Mouse (Mus musculus): Measurements from ENCODE around the gene Gm17416. TPM values are rescaled to one million over a fixed set of nuclear protein-coding genes. Genes with fewer than 3 reads are reported as not detected.

Gm17416 gene
- polyA plus RNA-seq, 1 experiment, result not detected

DNA sequence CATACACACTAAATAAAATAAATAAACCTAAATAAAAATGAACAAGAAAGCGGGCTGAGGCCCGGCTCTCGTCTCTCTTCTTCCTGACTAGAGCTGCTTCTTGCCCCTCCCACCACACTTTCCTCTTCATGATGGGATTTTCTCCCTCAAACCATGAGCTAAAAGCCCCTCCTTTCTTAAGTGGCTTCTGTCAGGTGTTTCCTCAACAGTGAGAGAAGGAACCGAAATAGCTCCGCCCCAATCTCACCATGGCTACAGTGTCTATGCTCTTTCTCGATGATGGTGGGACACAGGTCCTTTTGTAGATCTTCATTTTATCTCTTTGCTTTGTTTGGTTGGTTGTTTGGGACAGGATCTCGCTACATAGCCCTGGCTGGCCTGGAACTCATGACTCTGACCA, 12.5 kb upstream of the Gm17416 start:
- TF ChIP-seq POLR2A (IDR thresholded peaks at IDR 0.05; ENCODE audit: borderline replicate concordance, control insufficient read depth, low read depth, low read length), result no peak
- 26% methylated on average over 7 of the region's 7 CpGs for WGBS
- no peak overlapping the region for H3K27ac ChIP-seq (ENCODE audit: control insufficient read depth, insufficient read depth, low read depth, low read length, poor library complexity)
- no peaks in the 10 kb centered on the region for H3K4me1 ChIP-seq (ENCODE audit: control insufficient read depth, insufficient read depth, low read length)
- H3K4me3 ChIP-seq (replicated peaks; ENCODE audit: control insufficient read depth, low read depth, low read length), result no peak overlapping the region

DNA sequence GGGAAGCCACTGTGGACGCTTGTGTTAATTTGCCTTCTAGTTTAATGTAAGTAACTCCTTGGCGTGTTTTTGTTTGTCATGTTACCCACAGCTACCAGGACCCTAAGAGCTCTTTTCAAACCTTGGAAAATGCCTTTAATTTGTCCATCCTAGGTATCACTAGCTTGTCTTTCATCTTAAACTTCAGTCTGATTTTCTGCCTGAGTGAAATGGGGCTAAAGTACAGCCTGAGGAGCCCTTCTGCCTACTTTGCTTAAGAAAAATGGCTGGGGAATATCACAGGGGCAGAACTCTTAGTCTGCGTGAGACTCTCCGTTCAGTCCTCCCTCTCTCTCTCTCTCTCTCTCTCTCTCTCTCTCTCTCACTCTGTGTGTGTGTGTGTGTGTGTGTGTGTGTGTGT, 743 bp downstream of the Gm17416 start:
- 68% methylated on average over 4 of the region's 4 CpGs for WGBS
- TF ChIP-seq CTCF (IDR thresholded peaks at IDR 0.05; ENCODE audit: control insufficient read depth, insufficient read depth, low read length), result no peak
- no peak for TF ChIP-seq POLR2A (IDR thresholded peaks at IDR 0.05; ENCODE audit: borderline replicate concordance, control insufficient read depth, low read depth, low read length)
- Histone ChIP-seq H3K4me3 (replicated peaks; ENCODE audit: control insufficient read depth, low read depth, low read length) (no peak overlapping the region), H3K4me1 (ENCODE audit: control insufficient read depth, insufficient read depth, low read length) (no peaks in the 10 kb centered on the region), H3K27ac (ENCODE audit: control insufficient read depth, insufficient read depth, low read depth, low read length, poor library complexity) (no peak overlapping the region)

DNA sequence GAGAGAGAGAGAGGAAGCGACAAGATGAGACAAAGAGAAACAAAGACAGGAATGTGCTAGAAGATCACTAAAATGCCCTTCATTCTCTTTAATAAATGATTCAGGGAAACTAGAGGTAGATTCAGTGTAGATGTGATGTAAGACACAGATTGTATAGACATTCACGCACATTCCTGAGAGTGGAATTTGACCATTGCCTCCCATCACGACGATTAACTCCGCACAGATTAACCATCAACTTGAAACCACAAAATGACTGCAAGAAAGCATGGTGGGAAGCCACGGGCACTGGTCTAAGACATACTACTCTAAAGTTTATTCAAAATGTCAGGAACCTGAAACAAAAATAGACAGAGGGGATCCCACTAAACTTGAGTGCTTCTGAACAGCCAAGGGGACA, 1.2 kb downstream of the Gm17416 start:
- TF ChIP-seq POLR2A (IDR thresholded peaks at IDR 0.05; ENCODE audit: borderline replicate concordance, control insufficient read depth, low read depth, low read length), result no peak
- no peak for TF ChIP-seq CTCF (IDR thresholded peaks at IDR 0.05; ENCODE audit: control insufficient read depth, insufficient read depth, low read length)
- H3K4me1 ChIP-seq (ENCODE audit: control insufficient read depth, insufficient read depth, low read length), result no peaks in the 10 kb centered on the region
- H3K27ac ChIP-seq (ENCODE audit: control insufficient read depth, insufficient read depth, low read depth, low read length, poor library complexity), result no peak overlapping the region
- no peak overlapping the region for H3K4me3 ChIP-seq (replicated peaks; ENCODE audit: control insufficient read depth, low read depth, low read length)
- WGBS, result 54% methylated on average over 6 of the region's 6 CpGs

DNA sequence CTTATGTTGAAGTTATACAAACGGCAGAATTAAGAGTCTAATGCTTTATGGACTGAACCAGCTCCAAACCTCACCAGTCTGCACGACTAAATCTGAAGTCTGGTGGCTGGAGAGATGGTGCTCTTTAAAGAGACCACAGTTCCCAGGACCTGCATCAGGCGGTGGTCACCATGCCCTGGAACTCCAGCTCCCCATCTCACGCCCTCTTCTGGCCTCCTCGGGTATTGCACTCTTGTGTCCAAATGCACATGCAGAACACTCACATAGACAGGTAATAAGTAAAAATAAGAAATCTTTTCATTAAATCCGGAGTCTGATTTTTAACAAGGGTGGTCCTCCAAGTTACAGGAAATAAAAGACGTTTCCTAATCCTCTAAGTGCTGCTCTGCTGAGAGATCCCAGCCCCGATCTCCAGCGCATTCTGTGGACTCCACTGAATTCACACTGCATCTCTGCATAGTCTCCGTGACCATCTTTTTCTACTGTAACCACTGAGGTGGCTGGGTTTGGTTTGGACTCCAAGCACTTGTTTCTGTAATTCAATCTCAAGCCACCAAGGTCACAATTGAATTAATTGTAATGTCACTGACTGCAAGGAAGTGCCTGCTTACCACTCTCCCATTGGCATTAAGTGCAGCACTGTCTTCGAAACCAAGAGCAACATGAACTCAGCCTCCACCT, 3.1 kb downstream of the Gm17416 start, which contains the start of gene Defb21:
Gene Defb21, plus strand, starts transcription at position 631 of the 681 bp plus-strand sequence.
- 58% methylated on average over 11 of the region's 11 CpGs for WGBS
- no peak for TF ChIP-seq POLR2A (IDR thresholded peaks at IDR 0.05; ENCODE audit: borderline replicate concordance, control insufficient read depth, low read depth, low read length)
- peak; percentile 45 for TF ChIP-seq CTCF (IDR thresholded peaks at IDR 0.05; ENCODE audit: control insufficient read depth, insufficient read depth, low read length)
- no peak within 1 kb of the TSS for H3K27ac ChIP-seq (ENCODE audit: control insufficient read depth, insufficient read depth, low read depth, low read length, poor library complexity)
- H3K4me1 ChIP-seq (ENCODE audit: control insufficient read depth, insufficient read depth, low read length), result no peaks in the 10 kb centered on the region
- H3K4me3 ChIP-seq (replicated peaks; ENCODE audit: control insufficient read depth, low read depth, low read length), result no peak within 1 kb of the TSS

DNA sequence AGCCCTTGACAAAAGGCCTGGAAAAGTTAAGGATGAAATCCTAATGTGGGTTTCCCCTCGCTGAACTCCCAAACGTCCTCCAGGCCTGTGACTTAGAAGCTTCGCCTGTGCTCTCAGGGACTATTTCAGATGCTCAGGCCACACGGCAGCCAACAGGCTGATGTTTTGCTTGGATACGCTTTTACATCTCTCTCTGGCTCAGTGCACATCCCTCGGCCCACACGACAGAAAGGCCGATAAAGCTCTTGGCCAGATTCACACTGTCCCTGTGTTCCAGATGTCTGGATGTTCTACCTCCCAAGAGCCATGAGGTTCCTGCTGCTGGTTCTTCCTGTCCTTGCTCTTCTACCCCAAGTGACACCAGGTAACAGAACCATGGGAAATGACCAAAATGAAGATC, 4.3 kb downstream of the Gm17416 start:
- no peak for TF ChIP-seq POLR2A (IDR thresholded peaks at IDR 0.05; ENCODE audit: borderline replicate concordance, control insufficient read depth, low read depth, low read length)
- TF ChIP-seq CTCF (IDR thresholded peaks at IDR 0.05; ENCODE audit: control insufficient read depth, insufficient read depth, low read length), result no peak
- no peak overlapping the region for H3K4me3 ChIP-seq (replicated peaks; ENCODE audit: control insufficient read depth, low read depth, low read length)
- no peaks in the 10 kb centered on the region for H3K4me1 ChIP-seq (ENCODE audit: control insufficient read depth, insufficient read depth, low read length)
- WGBS, result 84% methylated on average over 8 of the region's 8 CpGs
- no peak overlapping the region for H3K27ac ChIP-seq (ENCODE audit: control insufficient read depth, insufficient read depth, low read depth, low read length, poor library complexity)

DNA sequence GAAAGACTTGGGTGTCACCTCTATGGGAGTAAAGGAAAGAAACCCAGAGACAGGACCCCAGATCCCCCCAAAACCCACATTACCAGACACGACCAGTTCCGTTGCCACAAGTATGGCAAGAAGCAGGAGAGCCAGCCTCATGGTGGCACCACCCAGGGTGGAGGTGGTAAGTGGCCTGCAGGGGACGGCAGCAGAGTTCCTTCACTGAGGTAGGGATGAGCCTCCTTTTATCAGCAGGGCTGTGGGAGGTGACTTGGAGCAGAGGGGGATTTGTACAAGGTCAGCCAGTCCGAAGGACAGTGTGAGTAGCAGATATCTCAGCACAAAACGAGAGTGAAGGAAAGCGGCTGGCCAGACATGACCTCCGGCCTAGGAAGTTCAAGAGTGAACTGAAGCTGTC, 11.0 kb downstream of the Gm17416 start, which contains the start of gene Defb19:
Gene Defb19, minus strand, starts transcription at position 206 of the 400 bp plus-strand sequence.
- no peak within 1 kb of the TSS for H3K27ac ChIP-seq (ENCODE audit: control insufficient read depth, insufficient read depth, low read depth, low read length, poor library complexity)
- TF ChIP-seq CTCF (IDR thresholded peaks at IDR 0.05; ENCODE audit: control insufficient read depth, insufficient read depth, low read length) (no peak), POLR2A (IDR thresholded peaks at IDR 0.05; ENCODE audit: borderline replicate concordance, control insufficient read depth, low read depth, low read length) (no peak)
- no peak within 1 kb of the TSS for H3K4me3 ChIP-seq (replicated peaks; ENCODE audit: control insufficient read depth, low read depth, low read length)
- no peaks in the 10 kb centered on the region for H3K4me1 ChIP-seq (ENCODE audit: control insufficient read depth, insufficient read depth, low read length)
- 80% methylated on average over 7 of the region's 7 CpGs for WGBS

DNA sequence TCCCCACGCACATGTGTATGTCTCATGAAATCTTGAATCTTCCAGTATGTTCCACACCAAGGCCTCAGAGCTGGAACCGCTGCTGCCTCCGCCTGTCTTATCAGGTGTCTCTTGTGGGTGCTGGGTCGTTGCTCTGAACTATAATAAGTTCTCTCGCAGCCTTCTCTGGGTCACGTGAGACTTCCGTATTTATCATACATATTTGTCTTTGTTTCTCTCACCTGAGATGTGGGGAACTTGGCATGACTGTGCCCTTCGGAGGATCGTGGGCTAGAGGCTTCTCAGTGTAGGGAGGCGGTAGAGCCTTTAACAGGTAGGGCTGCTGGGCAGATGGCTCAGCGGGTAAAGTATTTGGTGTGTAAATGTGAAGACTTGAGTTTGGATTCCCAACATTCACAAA, 11.5 kb downstream of the Gm17416 start:
- TF ChIP-seq POLR2A (IDR thresholded peaks at IDR 0.05; ENCODE audit: borderline replicate concordance, control insufficient read depth, low read depth, low read length) (no peak), CTCF (IDR thresholded peaks at IDR 0.05; ENCODE audit: control insufficient read depth, insufficient read depth, low read length) (no peak)
- 77% methylated on average over 11 of the region's 11 CpGs for WGBS
- H3K4me3 ChIP-seq (replicated peaks; ENCODE audit: control insufficient read depth, low read depth, low read length), result no peak overlapping the region

DNA sequence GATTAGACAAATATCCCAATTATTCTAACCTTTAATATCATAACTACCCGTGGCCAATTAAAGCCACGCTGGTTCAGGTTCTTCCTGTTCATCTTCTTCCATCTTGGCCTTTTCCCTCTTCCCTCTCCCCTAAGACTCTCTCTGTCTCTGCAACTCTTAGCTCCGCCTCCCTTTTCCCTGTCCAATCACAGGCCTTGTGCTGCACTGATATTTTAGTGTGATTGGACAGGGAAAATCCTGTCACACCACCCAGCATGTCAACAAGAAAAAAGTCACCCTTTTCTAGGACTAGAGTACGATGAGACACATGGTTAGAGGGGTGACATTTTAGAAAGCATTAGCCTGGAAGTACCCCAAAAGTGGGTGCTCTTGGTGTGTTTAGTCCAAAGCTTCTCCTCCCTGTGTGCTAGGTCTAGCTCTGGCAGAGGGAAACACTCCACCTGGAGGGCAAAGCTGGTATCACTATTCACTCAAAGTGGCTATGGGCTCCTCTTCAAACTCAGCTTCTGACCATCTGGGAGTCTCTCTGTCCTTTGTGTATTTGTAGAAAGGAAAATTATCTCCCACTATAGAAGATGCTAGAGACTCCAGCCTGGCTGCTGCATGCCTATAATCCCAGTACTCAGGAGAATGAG, 17.9 kb downstream of the Gm17416 start:
- WGBS, result 65% methylated on average over 4 of the region's 4 CpGs
- H3K4me3 ChIP-seq (replicated peaks; ENCODE audit: control insufficient read depth, low read depth, low read length), result no peak overlapping the region
- no peak for TF ChIP-seq POLR2A (IDR thresholded peaks at IDR 0.05; ENCODE audit: borderline replicate concordance, control insufficient read depth, low read depth, low read length)
- no peak for TF ChIP-seq CTCF (IDR thresholded peaks at IDR 0.05; ENCODE audit: control insufficient read depth, insufficient read depth, low read length)
- H3K27ac ChIP-seq (ENCODE audit: control insufficient read depth, insufficient read depth, low read depth, low read length, poor library complexity), result no peak overlapping the region
- H3K4me1 ChIP-seq (ENCODE audit: control insufficient read depth, insufficient read depth, low read length), result no peaks in the 10 kb centered on the region

More for the DNA sequence above, 11.5 kb downstream of the Gm17416 start:
- no peaks in the 10 kb centered on the region for H3K4me1 ChIP-seq (ENCODE audit: control insufficient read depth, insufficient read depth, low read length)
- no peak overlapping the region for H3K27ac ChIP-seq (ENCODE audit: control insufficient read depth, insufficient read depth, low read depth, low read length, poor library complexity)

All from bone marrow, adult 2 months (tissue).